Mouse (Mus musculus) myocyte (in vitro differentiated cells): ENCODE data around the gene Gm11060.

Experiments
- E2F4 ChIP-seq: IDR thresholded peaks from one replicate; pipeline ENCODE4 v1.6.1; 2011; ENCODE audit warnings: mild to moderate bottlenecking, control low read depth, moderate library complexity; ENCODE audit not compliant: insufficient read depth
- MAX ChIP-seq: IDR thresholded peaks from one replicate; pipeline ENCODE4 v1.6.1; 2011; ENCODE audit warnings: low read depth, mild to moderate bottlenecking, control low read depth
- MYOG ChIP-seq, 3 experiments: IDR thresholded peaks; one replicate each; pipeline ENCODE4 v1.6.1; 2011; ENCODE audit warnings: control low read depth in 2 of 3, low read depth in 2 of 3, mild to moderate bottlenecking in 2 of 3; ENCODE audit not compliant: insufficient read length in 2 of 3, control insufficient read depth in 1 of 3, insufficient read depth in 1 of 3
- POLR2A ChIP-seq: IDR thresholded peaks from one replicate; pipeline ENCODE4 v1.6.1; 2011; ENCODE audit warnings: low read depth, mild to moderate bottlenecking, control low read depth, moderate library complexity; ENCODE audit not compliant: insufficient read length
- POLR2AphosphoS2 ChIP-seq: IDR thresholded peaks from one replicate; pipeline ENCODE4 v1.6.1; 2011; ENCODE audit warnings: low read depth, control low read depth; ENCODE audit not compliant: insufficient read length
- SRF ChIP-seq: IDR thresholded peaks from one replicate; pipeline ENCODE4 v1.6.1; 2011; ENCODE audit warnings: low read depth; ENCODE audit not compliant: control insufficient read depth, insufficient read length
- USF1 ChIP-seq: IDR thresholded peaks from one replicate; pipeline ENCODE4 v1.6.1; 2011; ENCODE audit warnings: low read depth, mild to moderate bottlenecking, control low read depth, moderate library complexity

GRCm38 (mm10) chr2:105130351-105131060 is 38.7 kb downstream of the Gm11060 start:
- no peak for TF ChIP-seq POLR2A
- no peak for TF ChIP-seq E2F4
- no peak for TF ChIP-seq MYOG (IDR thresholded peaks at IDR 0.05; ENCODE audit: control insufficient read depth in 1 of 3, insufficient read depth in 1 of 3, insufficient read length in 2 of 3, low read depth in 2 of 3)
- no peak for TF ChIP-seq USF1
- no peak for TF ChIP-seq MAX
- no peak for TF ChIP-seq SRF
- no peak for TF ChIP-seq POLR2AphosphoS2
